Mouse (Mus musculus): ENCODE data around the gene E2f2. TPM values are rescaled to one million over a fixed set of nuclear protein-coding genes. Genes with fewer than 3 reads are reported as not detected.

E2f2 gene
- polyA plus RNA-seq, 1 experiment: 20.0 TPM

- H3K27ac ChIP-seq (ENCODE audit: insufficient read depth, low read depth, low read length): no peak overlapping the region
- TF ChIP-seq POLR2A (IDR thresholded peaks at IDR 0.05; ENCODE audit: borderline replicate concordance, low read depth, low read length) (no peak), CTCF (IDR thresholded peaks at IDR 0.05; ENCODE audit: low read depth, low read length) (no peak)
- no peak overlapping the region for H3K4me3 ChIP-seq (ENCODE audit: insufficient read depth, low read length)
- peaks cover 8% of the 10 kb centered on the region for H3K4me1 ChIP-seq (ENCODE audit: control insufficient read depth, insufficient read depth, low read length)
Observed at GRCm38 (mm10) chr4:136228640-136229039, 56.4 kb downstream of the E2f2 start.

- TF ChIP-seq POLR2A (IDR thresholded peaks at IDR 0.05; ENCODE audit: borderline replicate concordance, low read depth, low read length): no peak
- Histone ChIP-seq H3K27ac (ENCODE audit: insufficient read depth, low read depth, low read length) (no peak overlapping the region), H3K4me3 (ENCODE audit: insufficient read depth, low read length) (no peak overlapping the region), H3K4me1 (ENCODE audit: control insufficient read depth, insufficient read depth, low read length) (peaks cover 7% of the 10 kb centered on the region)
Observed at GRCm38 (mm10) chr4:136238669-136239068, 66.5 kb downstream of the E2f2 start.

GRCm38 (mm10) chr4:136239111-136239510, 66.9 kb downstream of the E2f2 start:
- Histone ChIP-seq H3K4me1 (ENCODE audit: control insufficient read depth, insufficient read depth, low read length) (peaks cover 7% of the 10 kb centered on the region), H3K27ac (ENCODE audit: insufficient read depth, low read depth, low read length) (no peak overlapping the region), H3K4me3 (ENCODE audit: insufficient read depth, low read length) (no peak overlapping the region)
- no peak for TF ChIP-seq POLR2A (IDR thresholded peaks at IDR 0.05; ENCODE audit: borderline replicate concordance, low read depth, low read length)
- no peak for TF ChIP-seq CTCF (IDR thresholded peaks at IDR 0.05; ENCODE audit: low read depth, low read length)

- peak overlapping the region; percentile 19 for H3K4me3 ChIP-seq (ENCODE audit: insufficient read depth, low read length)
- H3K27ac ChIP-seq (ENCODE audit: insufficient read depth, low read depth, low read length): peak overlapping the region; percentile 30
- TF ChIP-seq CTCF (IDR thresholded peaks at IDR 0.05; ENCODE audit: low read depth, low read length) (peak; percentile 64), POLR2A (IDR thresholded peaks at IDR 0.05; ENCODE audit: borderline replicate concordance, low read depth, low read length) (no peak)
- peaks cover 7% of the 10 kb centered on the region for H3K4me1 ChIP-seq (ENCODE audit: control insufficient read depth, insufficient read depth, low read length)
Observed at GRCm38 (mm10) chr4:136239622-136240021, 67.4 kb downstream of the E2f2 start.

GRCm38 (mm10) chr4:136240123-136240522, 67.9 kb downstream of the E2f2 start:
- H3K27ac ChIP-seq (ENCODE audit: insufficient read depth, low read depth, low read length): peak overlapping the region; percentile 30
- TF ChIP-seq POLR2A (IDR thresholded peaks at IDR 0.05; ENCODE audit: borderline replicate concordance, low read depth, low read length): no peak
- H3K4me3 ChIP-seq (ENCODE audit: insufficient read depth, low read length): peak overlapping the region; percentile 19
- H3K4me1 ChIP-seq (ENCODE audit: control insufficient read depth, insufficient read depth, low read length): peaks cover 7% of the 10 kb centered on the region

GRCm38 (mm10) chr4:136240955-136241354, 68.8 kb downstream of the E2f2 start:
- Histone ChIP-seq H3K4me1 (ENCODE audit: control insufficient read depth, insufficient read depth, low read length) (peaks cover 7% of the 10 kb centered on the region), H3K27ac (ENCODE audit: insufficient read depth, low read depth, low read length) (no peak overlapping the region), H3K4me3 (ENCODE audit: insufficient read depth, low read length) (no peak overlapping the region)
- no peak for TF ChIP-seq POLR2A (IDR thresholded peaks at IDR 0.05; ENCODE audit: borderline replicate concordance, low read depth, low read length)
- no peak for TF ChIP-seq CTCF (IDR thresholded peaks at IDR 0.05; ENCODE audit: low read depth, low read length)

- Histone ChIP-seq H3K4me3 (ENCODE audit: insufficient read depth, low read length) (no peak overlapping the region), H3K4me1 (ENCODE audit: control insufficient read depth, insufficient read depth, low read length) (peaks cover 7% of the 10 kb centered on the region), H3K27ac (ENCODE audit: insufficient read depth, low read depth, low read length) (no peak overlapping the region)
- peak; percentile 13; the same call in 1 of the 2 replicates for TF ChIP-seq CTCF (IDR thresholded peaks at IDR 0.05; ENCODE audit: low read depth, low read length)
- TF ChIP-seq POLR2A (IDR thresholded peaks at IDR 0.05; ENCODE audit: borderline replicate concordance, low read depth, low read length): no peak
Observed at GRCm38 (mm10) chr4:136242065-136242703, 70.0 kb downstream of the E2f2 start.

GRCm38 (mm10) chr4:136242728-136243127, 70.5 kb downstream of the E2f2 start:
- H3K4me1 ChIP-seq (ENCODE audit: control insufficient read depth, insufficient read depth, low read length): peaks cover 7% of the 10 kb centered on the region
- H3K4me3 ChIP-seq (ENCODE audit: insufficient read depth, low read length): no peak overlapping the region
- TF ChIP-seq POLR2A (IDR thresholded peaks at IDR 0.05; ENCODE audit: borderline replicate concordance, low read depth, low read length) (no peak), CTCF (IDR thresholded peaks at IDR 0.05; ENCODE audit: low read depth, low read length) (no peak)
- no peak overlapping the region for H3K27ac ChIP-seq (ENCODE audit: insufficient read depth, low read depth, low read length)

GRCm38 (mm10) chr4:136244208-136244607, 72.0 kb downstream of the E2f2 start:
- Histone ChIP-seq H3K4me1 (ENCODE audit: control insufficient read depth, insufficient read depth, low read length) (peaks cover 7% of the 10 kb centered on the region), H3K27ac (ENCODE audit: insufficient read depth, low read depth, low read length) (no peak overlapping the region), H3K4me3 (ENCODE audit: insufficient read depth, low read length) (no peak overlapping the region)
- no peak for TF ChIP-seq CTCF (IDR thresholded peaks at IDR 0.05; ENCODE audit: low read depth, low read length)
- no peak for TF ChIP-seq POLR2A (IDR thresholded peaks at IDR 0.05; ENCODE audit: borderline replicate concordance, low read depth, low read length)

Other genes with a start within 250 kb of the E2f2 start
- gene Hmgcl, start 225.9 kb upstream of the E2f2 start, polyA plus RNA-seq (2012; ENCODE audit: insufficient read depth, insufficient read length, missing spikeins): 99.8 and 101 TPM in 2 replicates
- 4.7 and 5.6 TPM in 2 replicates for gene Gale, start 208.7 kb upstream of the E2f2 start, polyA plus RNA-seq (2012; ENCODE audit: insufficient read depth, insufficient read length, missing spikeins)
- 74.7 and 77.1 TPM in 2 replicates for gene Lypla2, start 199.8 kb upstream of the E2f2 start, polyA plus RNA-seq (2012; ENCODE audit: insufficient read depth, insufficient read length, missing spikeins)
- 31.0 and 31.5 TPM in 2 replicates for gene Pithd1, start 185.1 kb upstream of the E2f2 start, polyA plus RNA-seq (2012; ENCODE audit: insufficient read depth, insufficient read length, missing spikeins)
- gene Eloa, start 150.6 kb upstream of the E2f2 start, polyA plus RNA-seq (2012; ENCODE audit: insufficient read depth, insufficient read length, missing spikeins): 66.0 and 69.3 TPM in 2 replicates
- gene Rpl11, start 119.0 kb upstream of the E2f2 start, polyA plus RNA-seq (2012; ENCODE audit: insufficient read depth, insufficient read length, missing spikeins): 1,501 and 1,718 TPM in 2 replicates
- gene Id3, start 28.9 kb upstream of the E2f2 start, polyA plus RNA-seq (2012; ENCODE audit: insufficient read depth, insufficient read length, missing spikeins): 7.7 and 8.4 TPM in 2 replicates
- gene Asap3, start 34.0 kb downstream of the E2f2 start, polyA plus RNA-seq (2012; ENCODE audit: insufficient read depth, insufficient read length, missing spikeins): 0.37 and 0.78 TPM in 2 replicates
- 6.9 and 7.8 TPM in 2 replicates for gene Tcea3, start 75.3 kb downstream of the E2f2 start, polyA plus RNA-seq (2012; ENCODE audit: insufficient read depth, insufficient read length, missing spikeins)
- 7.8 and 8.0 TPM in 2 replicates for gene Zfp46, start 112.3 kb downstream of the E2f2 start, polyA plus RNA-seq (2012; ENCODE audit: insufficient read depth, insufficient read length, missing spikeins)
- gene Hnrnpr, start 138.5 kb downstream of the E2f2 start, polyA plus RNA-seq (2012; ENCODE audit: insufficient read depth, insufficient read length, missing spikeins): 57.9 and 62.2 TPM in 2 replicates